Mouse (Mus musculus) neural tube, embryonic 14.5 days (tissue): Measurements from ENCODE around the gene Btbd35f11. TPM values are rescaled to one million over a fixed set of nuclear protein-coding genes. Genes with fewer than 3 reads are reported as not detected.
"Not testable (repeated sequence)": the region's sequence is repeated elsewhere in the genome, so short reads cannot be mapped to it uniquely, and the experiment has no call there.

Experiments used
- ATAC-seq: fragments of 200-750 bp; cut with Nextera tagmentation; 2 replicates; pipeline ENCODE4 v1.8.0; 2017; ENCODE audit warnings: low read depth, mild to moderate bottlenecking, moderate TSS enrichment, moderate library complexity
- H3K27ac ChIP-seq: fragments of 300-500 bp; sonication (generic); 2 replicates; pipeline ENCODE4 v1.5.1; 2014; ENCODE audit warnings: low read depth, mild to moderate bottlenecking, control low read depth, low read length, moderate library complexity, mixed read lengths
- H3K27me3 ChIP-seq: fragments of 300-500 bp; sonication (generic); 2 replicates; pipeline ENCODE4 v1.6.1; 2014; ENCODE audit warnings: low read length; ENCODE audit not compliant: control insufficient read depth, insufficient read depth
- H3K36me3 ChIP-seq: fragments of 300-500 bp; sonication (generic); 2 replicates; pipeline ENCODE4 v1.6.1; 2014; ENCODE audit warnings: low read length, mixed read lengths; ENCODE audit not compliant: control insufficient read depth, insufficient read depth
- H3K4me1 ChIP-seq: fragments of 300-500 bp; sonication (generic); 2 replicates; pipeline ENCODE4 v1.6.1; 2014; ENCODE audit warnings: low read length; ENCODE audit not compliant: control insufficient read depth, insufficient read depth
- H3K4me2 ChIP-seq: fragments of 300-500 bp; sonication (generic); 2 replicates; pipeline ENCODE4 v1.6.1; 2014; ENCODE audit warnings: mild to moderate bottlenecking, low read depth, low read length, control low read depth
- H3K4me3 ChIP-seq: fragments of 300-500 bp; sonication (generic); 2 replicates; pipeline ENCODE4 v1.5.1; 2014; ENCODE audit warnings: low read depth, low read length, control low read depth, mixed read lengths
- H3K9ac ChIP-seq: fragments of 300-500 bp; sonication (generic); replicated peaks from 2 replicates; pipeline ENCODE4 v1.6.1; 2014; ENCODE audit warnings: low read depth, mild to moderate bottlenecking, control low read depth, low read length, mixed read lengths
- H3K9me3 ChIP-seq: fragments of 300-500 bp; sonication (generic); 2 replicates; pipeline ENCODE4 v1.6.1; 2016; ENCODE audit warnings: low read length; ENCODE audit not compliant: control insufficient read depth
- WGBS: fragments of 180-500 bp; shearing (Covaris S2); extraction: QIAGEN DNeasy Blood & Tissue Kit; methylation state at CpG from one replicate; pipeline ENCODE4 v1.1.7; 2014; 5-methylcytosine and 5-hydroxymethylcytosine counted together
- polyA plus RNA-seq: library from polyadenylated mRNA; unstranded; fragments of >200 nt; fragmentation: Nextera tagmentation; extraction: Ambion mirVana; gene quantifications from 2 replicates; pipeline ENCODE4 v1.2.1, GENCODE M21; 2014

The Btbd35f11 gene
- not detected in 2 replicates for polyA plus RNA-seq

DNA sequence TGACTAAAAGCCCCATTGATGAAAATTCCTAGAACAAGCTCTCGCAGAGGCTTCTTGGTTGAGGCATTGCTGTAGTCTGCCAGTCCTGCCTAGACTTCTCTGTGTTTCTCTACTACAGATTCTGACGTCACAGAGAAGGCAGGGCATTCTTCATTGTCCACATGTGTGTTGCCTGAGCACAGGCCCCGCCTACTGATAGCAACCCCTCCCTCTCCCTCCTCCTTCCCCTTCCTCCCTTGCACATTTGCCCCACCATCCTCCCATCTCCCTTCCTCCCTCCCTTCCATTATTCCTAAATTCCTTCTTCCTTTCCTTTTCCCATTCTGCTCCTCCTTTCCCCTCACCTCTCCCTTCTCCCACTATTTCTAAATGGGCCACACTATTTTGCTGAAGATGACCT lies at the start of gene Btbd35f11:
TSS of gene Btbd35f11 (minus strand) at position 101 of the 400 bp plus-strand sequence.
- H3K9me3 ChIP-seq, H3K27me3 ChIP-seq, H3K4me1 ChIP-seq, ATAC-seq, H3K27ac ChIP-seq, H3K4me2 ChIP-seq, H3K4me3 ChIP-seq, H3K36me3 ChIP-seq, H3K9ac ChIP-seq: not testable (repeated sequence)
- WGBS = 56% methylated on average over 1 of the region's 3 CpGs

DNA sequence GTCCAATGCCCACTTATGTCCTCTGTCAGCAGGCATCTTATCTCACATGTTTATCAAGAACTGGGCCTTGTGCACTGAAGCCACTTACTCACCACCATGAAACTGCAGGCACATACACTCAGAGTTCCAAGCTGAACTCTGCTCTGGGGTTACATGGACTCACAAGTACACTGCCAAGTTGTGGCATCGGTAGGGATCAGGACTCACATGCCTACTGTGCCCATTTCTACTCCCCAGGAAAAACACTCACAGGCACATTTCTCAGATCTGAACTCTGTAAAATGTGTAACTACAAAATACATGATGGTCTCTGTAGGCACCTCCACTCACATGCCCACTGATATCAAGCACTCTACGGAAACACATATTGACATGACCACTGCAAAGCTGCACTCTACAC lies 33.5 kb downstream of the Btbd35f11 start:
- WGBS = 100% methylated on average over 1 of the region's 2 CpGs

More for the DNA sequence above, 33.5 kb downstream of the Btbd35f11 start:
- H3K27ac ChIP-seq, H3K4me1 ChIP-seq, H3K36me3 ChIP-seq, H3K9ac ChIP-seq, H3K4me2 ChIP-seq, H3K4me3 ChIP-seq, H3K9me3 ChIP-seq, H3K27me3 ChIP-seq, ATAC-seq: not testable (repeated sequence)

Other genes with a start within 250 kb of the Btbd35f11 start
- gene Btbd35f24, start 247.9 kb downstream of the Btbd35f11 start, polyA plus RNA-seq = not detected in 2 replicates